Mouse (Mus musculus): ENCODE results near the gene Lpar3. TPM values are rescaled to one million over a fixed set of nuclear protein-coding genes. Genes with fewer than 3 reads are reported as not detected.
"Not testable (repeated sequence)": the region's sequence is repeated elsewhere in the genome, so short reads cannot be mapped to it uniquely, and the experiment has no call there.

Lpar3 gene
- polyA plus RNA-seq, 1 experiment from 2014 or later = 40.7 TPM

GRCm38 (mm10) chr3:146195153-146195552 lies 25.6 kb upstream of the Lpar3 start:
- ATAC-seq (replicated peaks; ENCODE audit: insufficient number of reproducible peaks, insufficient read depth, low FRiP score, low read depth) = no peak
- WGBS = 80% methylated on average over 5 of the region's 5 CpGs
- Histone ChIP-seq H3K4me1 (replicated peaks) (peaks cover 27% of the 10 kb centered on the region), H3K9me3 (replicated peaks) (no peaks in the 10 kb centered on the region), H3K27ac (no peak overlapping the region), H3K27me3 (no peaks in the 10 kb centered on the region), H3K4me2 (no peak overlapping the region), H3K36me3 (no peaks in the 10 kb centered on the region), H3K9ac (no peak overlapping the region), H3K4me3 (no peak overlapping the region)

GRCm38 (mm10) chr3:146196301-146196700 lies 24.5 kb upstream of the Lpar3 start:
- Histone ChIP-seq H3K4me2 (no peak overlapping the region), H3K36me3 (no peaks in the 10 kb centered on the region), H3K4me3 (no peak overlapping the region), H3K9me3 (replicated peaks) (no peaks in the 10 kb centered on the region), H3K27me3 (no peaks in the 10 kb centered on the region), H3K9ac (no peak overlapping the region), H3K4me1 (replicated peaks) (peaks cover 24% of the 10 kb centered on the region), H3K27ac (peak overlapping the region; percentile 85)
- WGBS = 60% methylated on average over 6 of the region's 6 CpGs
- no peak for ATAC-seq (replicated peaks; ENCODE audit: insufficient number of reproducible peaks, insufficient read depth, low FRiP score, low read depth)

GRCm38 (mm10) chr3:146196780-146197743 lies 23.7 kb upstream of the Lpar3 start:
- Histone ChIP-seq H3K9me3 (replicated peaks) (no peaks in the 10 kb centered on the region), H3K27ac (peak overlapping the region; percentile 85), H3K9ac (no peak overlapping the region), H3K27me3 (no peaks in the 10 kb centered on the region), H3K4me2 (peak overlapping the region; percentile 31; the same call in 1 of the 2 replicates), H3K36me3 (no peaks in the 10 kb centered on the region), H3K4me3 (no peak overlapping the region), H3K4me1 (replicated peaks) (peaks cover 22% of the 10 kb centered on the region)
- peak; percentile 72 for ATAC-seq (replicated peaks; ENCODE audit: insufficient number of reproducible peaks, insufficient read depth, low FRiP score, low read depth)
- WGBS = 63% methylated on average over 17 of the region's 17 CpGs

GRCm38 (mm10) chr3:146197785-146198184 lies 23.0 kb upstream of the Lpar3 start:
- Histone ChIP-seq H3K4me3 (no peak overlapping the region), H3K27me3 (no peaks in the 10 kb centered on the region), H3K9ac (no peak overlapping the region), H3K9me3 (replicated peaks) (no peaks in the 10 kb centered on the region), H3K27ac (peak overlapping the region; percentile 85), H3K4me2 (peak overlapping the region; percentile 31; the same call in 1 of the 2 replicates), H3K4me1 (replicated peaks) (peaks cover 22% of the 10 kb centered on the region), H3K36me3 (no peaks in the 10 kb centered on the region)
- peak; percentile 44; the same call in 1 of the 2 replicates for ATAC-seq (replicated peaks; ENCODE audit: insufficient number of reproducible peaks, insufficient read depth, low FRiP score, low read depth)
- 53% methylated on average over 12 of the region's 12 CpGs for WGBS

GRCm38 (mm10) chr3:146198803-146199481 lies 21.8 kb upstream of the Lpar3 start:
- no peaks in the 10 kb centered on the region for H3K27me3 ChIP-seq
- H3K27ac ChIP-seq = no peak overlapping the region
- H3K36me3 ChIP-seq = no peaks in the 10 kb centered on the region
- 76% methylated on average over 11 of the region's 11 CpGs for WGBS
- no peak overlapping the region for H3K4me2 ChIP-seq
- H3K9me3 ChIP-seq (replicated peaks) = no peaks in the 10 kb centered on the region
- H3K4me1 ChIP-seq (replicated peaks) = peaks cover 22% of the 10 kb centered on the region
- H3K4me3 ChIP-seq = no peak overlapping the region
- ATAC-seq (replicated peaks; ENCODE audit: insufficient number of reproducible peaks, insufficient read depth, low FRiP score, low read depth) = no peak
- H3K9ac ChIP-seq = no peak overlapping the region

GRCm38 (mm10) chr3:146199486-146199885 lies 21.3 kb upstream of the Lpar3 start:
- peaks cover 27% of the 10 kb centered on the region for H3K4me1 ChIP-seq (replicated peaks)
- no peak for ATAC-seq (replicated peaks; ENCODE audit: insufficient number of reproducible peaks, insufficient read depth, low FRiP score, low read depth)

GRCm38 (mm10) chr3:146204375-146204774 lies 16.4 kb upstream of the Lpar3 start:
- no peaks in the 10 kb centered on the region for H3K27me3 ChIP-seq
- peak overlapping the region; percentile 69 for H3K27ac ChIP-seq
- 0 out of 2 replicates have a peak, but pooled peaks have one; percentile 53 for ATAC-seq (replicated peaks; ENCODE audit: insufficient number of reproducible peaks, insufficient read depth, low FRiP score, low read depth)
- peaks cover 24% of the 10 kb centered on the region for H3K4me1 ChIP-seq (replicated peaks)
- no peaks in the 10 kb centered on the region for H3K36me3 ChIP-seq
- no peak overlapping the region for H3K4me3 ChIP-seq
- no peak overlapping the region for H3K9ac ChIP-seq
- no peak overlapping the region for H3K4me2 ChIP-seq
- H3K9me3 ChIP-seq (replicated peaks) = no peaks in the 10 kb centered on the region
- 8% methylated on average over 2 of the region's 2 CpGs for WGBS

More at GRCm38 (mm10) chr3:146199486-146199885, 21.3 kb upstream of the Lpar3 start:
- WGBS = 71% methylated on average over 3 of the region's 3 CpGs
- Histone ChIP-seq H3K4me3 (no peak overlapping the region), H3K9me3 (replicated peaks) (no peaks in the 10 kb centered on the region), H3K9ac (no peak overlapping the region), H3K27ac (no peak overlapping the region), H3K36me3 (no peaks in the 10 kb centered on the region), H3K4me2 (no peak overlapping the region), H3K27me3 (no peaks in the 10 kb centered on the region)

GRCm38 (mm10) chr3:146205305-146205704 lies 15.5 kb upstream of the Lpar3 start:
- Histone ChIP-seq H3K9me3 (replicated peaks) (no peaks in the 10 kb centered on the region), H3K4me2 (0 out of 2 replicates have a peak overlapping the region, but pooled peaks have one; percentile 11), H3K9ac (no peak overlapping the region), H3K4me3 (no peak overlapping the region), H3K36me3 (no peaks in the 10 kb centered on the region), H3K27ac (0 out of 2 replicates have a peak overlapping the region, but pooled peaks have one; percentile 11), H3K27me3 (no peaks in the 10 kb centered on the region), H3K4me1 (replicated peaks) (peaks cover 24% of the 10 kb centered on the region)
- no peak for ATAC-seq (replicated peaks; ENCODE audit: insufficient number of reproducible peaks, insufficient read depth, low FRiP score, low read depth)
- 17% methylated on average over 11 of the region's 11 CpGs for WGBS

GRCm38 (mm10) chr3:146206635-146207034 lies 14.1 kb upstream of the Lpar3 start:
- no peak overlapping the region for H3K4me3 ChIP-seq
- 88% methylated on average over 2 of the region's 2 CpGs for WGBS
- no peak overlapping the region for H3K4me2 ChIP-seq
- no peak overlapping the region for H3K9ac ChIP-seq
- no peak for ATAC-seq (replicated peaks; ENCODE audit: insufficient number of reproducible peaks, insufficient read depth, low FRiP score, low read depth)
- H3K36me3 ChIP-seq = no peaks in the 10 kb centered on the region
- no peaks in the 10 kb centered on the region for H3K9me3 ChIP-seq (replicated peaks)
- no peaks in the 10 kb centered on the region for H3K27me3 ChIP-seq
- H3K27ac ChIP-seq = no peak overlapping the region
- peaks cover 24% of the 10 kb centered on the region for H3K4me1 ChIP-seq (replicated peaks)

GRCm38 (mm10) chr3:146207440-146207839 lies 13.3 kb upstream of the Lpar3 start:
- 45% methylated on average over 2 of the region's 2 CpGs for WGBS
- Histone ChIP-seq H3K9me3 (replicated peaks) (no peaks in the 10 kb centered on the region), H3K4me2 (no peak overlapping the region), H3K9ac (no peak overlapping the region), H3K36me3 (no peaks in the 10 kb centered on the region), H3K27me3 (no peaks in the 10 kb centered on the region), H3K4me3 (no peak overlapping the region), H3K4me1 (replicated peaks) (peaks cover 24% of the 10 kb centered on the region), H3K27ac (no peak overlapping the region)
- ATAC-seq (replicated peaks; ENCODE audit: insufficient number of reproducible peaks, insufficient read depth, low FRiP score, low read depth) = no peak

GRCm38 (mm10) chr3:146209759-146210158 lies 11.0 kb upstream of the Lpar3 start:
- H3K27me3 ChIP-seq; H3K9me3 ChIP-seq (replicated peaks); H3K9ac ChIP-seq; H3K4me3 ChIP-seq; H3K36me3 ChIP-seq; H3K4me2 ChIP-seq; H3K27ac ChIP-seq; ATAC-seq (replicated peaks; ENCODE audit: insufficient number of reproducible peaks, insufficient read depth, low FRiP score, low read depth): not testable (repeated sequence)
- H3K4me1 ChIP-seq (replicated peaks) = peaks cover 16% of the 10 kb centered on the region
- 90% methylated on average over 8 of the region's 8 CpGs for WGBS
